Mouse (Mus musculus) spleen, adult 2 months (tissue): ENCODE measurements at regions not wholly inside any gene's neighbourhood (a gene's known extent, or its start where the extent isn't known, plus 50 kb on each side); places are given as distances from the start of the nearest gene placed in this dataset.

ENCODE experiments used
- CTCF ChIP-seq: fragments of 200-500 bp; IDR thresholded peaks from 2 replicates; pipeline ENCODE4 v1.5.1; 2011; ENCODE audit warnings: mild to moderate bottlenecking, inconsistent platforms; ENCODE audit not compliant: insufficient read depth, insufficient read length, insufficient replicate concordance; ENCODE audit errors: extremely low read depth
- POLR2A ChIP-seq: fragments of 200-500 bp; IDR thresholded peaks from 2 replicates; pipeline ENCODE4 v1.6.1; 2011; ENCODE audit warnings: low read depth, low read length, inconsistent platforms

- TF ChIP-seq POLR2A = no peak
- no peak for TF ChIP-seq CTCF
Measured at GRCm38 (mm10) chr15:36854900-36855321, 152.7 kb downstream of the Zfp706 start.
